Mouse (Mus musculus) gastrocnemius, postnatal 14 days (tissue): ENCODE results near the gene Mslnl. TPM values are rescaled to one million over a fixed set of nuclear protein-coding genes. Genes with fewer than 3 reads are reported as not detected.

Experiments used
- DNase-seq: peaks from one replicate; pipeline ENCODE4 v3.0.0; 2021; ENCODE audit warnings: mixed read lengths
- intact Hi-C: fragments of 180-260 bp; cut with DNase I; formaldehyde crosslinking; loops from one replicate; pipeline ENCODE4 v1.15.1; 2025; ENCODE audit warnings: low total_unique reads
- microRNA-seq, 2 experiments: library from miRNA; unstranded; fragments of <30 nt; microRNA quantifications; one replicate each; pipeline ENCODE4 v1.2.0; 2021
- total RNA-seq, 2 experiments: library from RNA; stranded (reverse); gene quantifications; 2 replicates each; pipeline ENCODE4 v1.2.3; 2021

Mslnl gene
- total RNA-seq, 2 experiments from 2014 or later: not detected

DNA sequence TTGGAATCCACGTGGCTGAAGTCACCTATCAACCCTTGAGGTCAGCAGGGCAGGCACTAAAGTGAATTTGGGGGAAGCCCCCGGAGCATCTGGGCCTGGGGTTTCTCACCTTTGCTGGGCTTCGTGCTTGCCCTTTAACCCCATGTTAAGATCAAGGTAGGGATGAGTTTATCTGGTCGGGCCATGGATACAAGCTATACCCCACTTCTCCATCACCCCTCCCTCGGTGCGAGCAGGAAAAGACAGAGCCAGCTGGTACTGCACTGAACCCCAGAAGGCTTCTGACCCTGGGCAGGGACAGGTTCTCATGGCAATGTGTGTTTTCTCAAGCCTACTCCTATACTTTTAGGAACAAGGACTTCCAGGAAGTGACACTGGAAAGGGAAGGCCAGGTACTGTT, 45.5 kb downstream of the Mslnl start:
- no peak for DNase-seq
- intact Hi-C loops: no loop called here

GRCm38 (mm10) chr17:25783086-25783485, 47.2 kb downstream of the Mslnl start:
- DNase-seq: no peak
- intact Hi-C loops: no loop called here

DNA sequence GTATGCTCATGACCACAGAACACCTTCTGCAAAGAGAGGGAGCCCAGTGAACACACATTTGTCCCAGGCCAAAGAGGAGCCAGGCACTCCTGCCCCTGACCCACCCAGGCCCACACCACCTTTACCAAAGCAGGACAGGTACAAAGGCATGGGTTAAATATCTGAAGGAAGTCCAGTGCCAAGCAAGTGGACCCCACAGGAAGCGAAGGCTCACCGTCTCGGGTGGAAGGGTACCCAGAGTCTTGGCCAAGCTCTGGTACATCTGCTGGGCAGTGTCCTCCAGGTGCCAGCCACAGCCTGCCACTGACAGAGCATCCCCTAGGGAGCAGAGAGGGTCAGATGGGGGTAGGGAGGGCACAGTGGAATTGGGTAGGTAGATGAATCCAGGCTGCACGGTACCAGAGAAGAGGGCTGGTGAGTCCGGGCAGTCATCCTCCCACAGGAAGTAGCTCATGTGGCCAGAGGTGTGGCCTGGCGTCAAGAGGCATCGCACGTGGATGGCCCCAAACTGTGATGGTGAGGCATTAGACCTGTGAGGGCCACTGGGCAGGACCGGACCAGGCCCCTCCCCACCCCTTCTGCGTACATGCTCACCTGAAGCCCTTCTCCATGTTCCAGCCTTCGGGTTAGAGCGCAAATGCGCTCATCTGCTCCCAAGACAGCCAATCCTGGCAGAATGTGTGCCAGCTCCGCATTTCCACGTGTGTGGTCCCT, 48.2 kb downstream of the Mslnl start:
- intact Hi-C loops: no loop called here

GRCm38 (mm10) chr17:25785281-25785745, 49.5 kb downstream of the Mslnl start, which contains the start of gene Haghl:
TSS of gene Haghl (minus strand) at chr17:25785673.
- intact Hi-C loops: no loop called here
- DNase-seq: peak; percentile 95

More for the DNA sequence above, 48.2 kb downstream of the Mslnl start:
- no peak for DNase-seq

GRCm38 (mm10) chr17:25786280-25786679, 50.4 kb downstream of the Mslnl start, which contains the start of gene Ccdc78:
TSS of gene Ccdc78 (plus strand) at chr17:25786580.
- intact Hi-C loops: no loop called here
- no peak for DNase-seq

DNA sequence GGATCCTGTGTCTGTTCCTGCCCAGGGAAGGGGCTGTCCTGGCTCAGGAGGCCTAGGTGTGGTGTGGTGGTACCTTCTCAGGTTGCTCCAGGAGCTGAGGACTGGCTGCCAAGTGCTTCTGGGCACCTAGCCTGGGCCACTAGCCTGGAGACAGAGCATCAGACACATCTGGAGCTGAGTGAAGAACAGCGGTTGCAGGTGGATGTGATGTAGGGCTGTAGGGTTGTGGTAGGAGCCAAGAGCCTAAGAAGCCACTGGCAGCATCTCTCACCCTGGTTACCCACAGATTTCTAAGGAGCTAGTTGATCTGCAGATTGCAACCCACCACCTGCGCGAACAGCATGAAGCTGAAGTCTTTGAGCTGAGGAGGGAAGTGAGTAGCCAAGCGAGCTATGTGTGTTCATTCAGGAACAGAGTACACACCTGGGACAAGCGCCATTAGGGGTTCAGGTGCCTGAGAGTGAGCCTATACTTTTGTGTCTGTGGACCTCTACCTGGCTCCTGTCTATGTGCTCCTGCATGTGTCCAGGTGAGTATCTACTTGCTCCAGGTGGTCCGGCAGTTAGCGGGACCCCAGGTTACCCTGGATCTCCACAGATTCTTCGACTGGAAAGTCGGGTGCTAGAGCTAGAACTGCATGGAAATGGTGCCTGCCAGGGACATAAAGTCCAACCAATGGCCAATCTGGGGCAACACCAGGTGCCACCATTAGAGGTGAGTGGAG, 51.1 kb downstream of the Mslnl start:
- no peak for DNase-seq
- intact Hi-C loops: no loop called here

DNA sequence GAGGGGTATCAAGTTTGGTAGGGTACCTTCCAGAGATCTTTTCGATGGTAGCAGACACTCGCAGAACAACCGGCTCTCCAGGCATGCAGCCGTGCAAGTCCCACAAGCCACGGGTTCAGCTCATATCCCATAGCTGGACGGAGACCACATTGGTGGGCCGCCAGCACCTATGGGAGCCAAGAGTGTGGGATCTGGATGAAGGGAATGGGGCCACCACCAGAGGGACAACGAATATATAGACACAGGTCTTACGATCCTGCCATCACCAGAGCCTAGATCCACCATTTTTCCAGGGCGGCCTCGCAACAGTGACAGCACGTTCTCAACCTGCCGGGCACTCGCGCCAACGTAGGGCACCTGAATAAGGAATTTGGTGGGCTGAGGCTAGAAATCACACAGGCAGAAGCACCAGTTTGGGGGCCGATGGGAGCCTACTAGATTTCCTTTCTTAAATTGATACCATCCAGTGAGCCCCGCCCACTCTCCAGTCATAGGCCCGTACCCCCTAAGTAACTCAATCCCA, 55.5 kb downstream of the Mslnl start:
- DNase-seq: no peak
- intact Hi-C loops: no loop called here

DNA sequence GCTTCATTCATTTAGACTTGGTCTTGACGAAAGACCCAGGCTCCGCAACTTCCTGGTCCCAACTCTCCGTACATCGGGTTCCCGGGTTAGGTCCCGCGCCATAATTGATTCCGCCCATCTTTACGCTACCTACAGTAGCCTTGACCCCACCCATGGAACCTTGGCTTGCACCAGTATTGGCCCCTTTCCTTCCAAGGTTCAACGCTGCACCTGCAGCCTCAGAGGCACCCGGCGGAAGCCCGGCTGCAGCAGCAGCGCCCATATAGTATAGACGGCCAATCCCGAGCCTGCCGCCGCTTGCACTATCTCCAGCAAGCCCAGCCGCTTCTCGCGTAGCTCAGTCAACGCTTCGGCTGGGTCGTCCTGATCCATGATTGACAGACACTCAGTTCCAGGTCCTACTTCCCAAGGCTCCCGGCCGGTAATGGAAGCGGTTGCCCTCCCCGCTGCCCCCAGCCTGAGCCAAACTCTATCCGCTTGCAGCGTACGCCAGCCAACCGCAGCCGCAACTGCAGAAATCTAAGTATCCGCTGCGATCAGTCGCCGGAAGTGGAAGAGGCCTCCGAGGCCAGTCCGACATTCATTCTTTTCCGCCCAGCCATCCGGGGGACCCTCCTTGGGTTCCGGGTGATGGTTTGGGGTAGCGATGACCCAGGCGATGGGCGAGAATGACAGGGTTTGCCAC, 56.1 kb downstream of the Mslnl start:
- peak; percentile 84 for DNase-seq
- intact Hi-C loops: no loop called here

GRCm38 (mm10) chr17:25792615-25793014, 56.8 kb downstream of the Mslnl start, which contains the start of gene Fam173a:
TSS of gene Fam173a (minus strand) at chr17:25792901.
- intact Hi-C loops: no loop called here
- peak; percentile 84 for DNase-seq

GRCm38 (mm10) chr17:25794197-25794596, 58.4 kb downstream of the Mslnl start:
- intact Hi-C loops: no loop called here

DNA sequence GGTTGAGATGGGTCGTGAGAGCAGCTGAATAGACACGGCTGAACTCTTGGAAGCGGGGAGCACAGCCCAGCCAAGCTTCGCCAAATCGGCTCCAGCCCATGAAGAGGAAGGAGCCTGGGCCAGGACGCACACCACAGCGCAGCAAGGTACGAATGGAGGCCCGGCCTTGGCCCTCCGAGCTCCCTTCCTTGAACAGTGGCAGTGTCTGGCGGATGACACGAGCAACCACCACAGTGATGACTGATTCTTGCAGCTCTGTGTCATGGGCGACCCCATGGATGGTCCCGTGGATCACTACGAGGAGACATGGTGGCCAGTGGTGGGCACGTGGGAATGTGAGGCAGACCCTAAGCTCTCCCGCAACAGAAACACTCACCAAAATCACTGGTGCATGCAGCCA, 59.2 kb downstream of the Mslnl start:
- intact Hi-C loops: loop anchor here (5.0 kb wide), 1 partner anchor 63 kb away; no protein-coding TSS in a partner anchor
- no peak for DNase-seq

More at GRCm38 (mm10) chr17:25794197-25794596, 58.4 kb downstream of the Mslnl start:
- no peak for DNase-seq

DNA sequence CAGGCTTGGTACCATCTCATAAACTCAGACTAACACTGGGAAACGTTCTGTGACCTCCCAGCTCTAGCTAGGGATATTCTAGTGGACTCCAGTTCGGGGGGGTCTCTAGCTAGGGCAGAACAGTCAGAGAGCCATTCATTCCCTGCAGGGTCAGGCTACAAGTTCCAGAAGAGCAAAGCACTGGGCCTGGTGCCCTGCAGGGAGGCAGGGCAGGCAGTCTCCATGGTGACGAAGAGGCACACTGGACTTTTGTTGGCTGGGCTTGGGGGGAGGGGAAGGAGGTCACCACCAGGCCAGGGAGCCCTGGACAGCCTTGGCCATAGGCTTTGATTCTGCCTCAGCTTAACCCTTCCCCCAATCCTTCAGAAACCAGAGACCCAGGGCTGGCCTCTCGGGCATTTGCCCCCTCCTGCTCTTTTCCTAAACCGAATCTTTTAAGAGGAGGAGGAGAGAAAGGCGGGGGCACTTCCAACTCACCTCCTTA, 59.8 kb downstream of the Mslnl start, which contains the start of gene AC134908.4:
AC134908.4 (minus strand) TSS at position 51 of the 484 bp plus-strand sequence.
- intact Hi-C loops: loop anchor here (5.0 kb wide), 1 partner anchor 63 kb away; no protein-coding TSS in a partner anchor
- DNase-seq: no peak

GRCm38 (mm10) chr17:25796211-25796771, 60.4 kb downstream of the Mslnl start:
- intact Hi-C loops: loop anchor here (5.0 kb wide), 1 partner anchor 64 kb away; no protein-coding TSS in a partner anchor

GRCm38 (mm10) chr17:25796951-25797369, 61.1 kb downstream of the Mslnl start, which contains the start of gene Metrn:
TSS of gene Metrn (minus strand) at chr17:25797136.
- intact Hi-C loops: loop anchor here (5.0 kb wide), 1 partner anchor 65 kb away; no protein-coding TSS in a partner anchor
- DNase-seq: peak; percentile 92

More at GRCm38 (mm10) chr17:25796211-25796771, 60.4 kb downstream of the Mslnl start:
- peak; percentile 63 for DNase-seq

Small RNA genes within 50 kb of the gene (microRNA-seq; reads per million reads assigned to microRNA genes)
- gene Gm25083 (0 reads per million in 2 experiments), gene Mir6966 (0 to 1.3 reads per million in 2 experiments)

Other genes starting within 250 kb of the Mslnl start
- gene Sstr5, start 238.8 kb upstream of the Mslnl start, total RNA-seq: not detected
- gene Sox8, start 165.4 kb upstream of the Mslnl start, total RNA-seq: 1 to 10 TPM; 7.2 to 8.8 TPM
- gene Lmf1, start 157.0 kb upstream of the Mslnl start, total RNA-seq: 10 to 100 TPM; 13.1 to 13.8 TPM
- gene Gng13, start 18.9 kb upstream of the Mslnl start, total RNA-seq: not detected
- gene Chtf18, start 8.6 kb upstream of the Mslnl start, total RNA-seq: 1 to 10 TPM; 1.3 to 2.5 TPM
- 1 to 10 TPM; 3.4 to 3.8 TPM for gene Rpusd1, start 8.4 kb upstream of the Mslnl start, total RNA-seq
- under 1 TPM in 1 of 2 experiments, not detected in 1; 0.74 TPM for gene Msln, start 18.3 kb downstream of the Mslnl start, total RNA-seq
- 10 to 100 TPM; 27.7 to 28.8 TPM for gene Narfl, start 37.7 kb downstream of the Mslnl start, total RNA-seq
- gene Haghl, start 49.6 kb downstream of the Mslnl start, total RNA-seq: 10 to 100 TPM; 13.9 to 16.1 TPM
- not detected for gene Ccdc78, start 50.5 kb downstream of the Mslnl start, total RNA-seq
- gene Fam173a, start 56.9 kb downstream of the Mslnl start, total RNA-seq: 10 to 100 TPM; 36.1 to 37.9 TPM
- not detected for gene AC134908.4, start 59.6 kb downstream of the Mslnl start, total RNA-seq
- gene Metrn, start 61.1 kb downstream of the Mslnl start, total RNA-seq: 10 to 100 TPM; 46.6 to 60.9 TPM
- 1 to 10 TPM in 1 of 2 experiments, under 1 TPM in 1; 0.95 to 2.2 TPM for gene Fbxl16, start 73.0 kb downstream of the Mslnl start, total RNA-seq
- 1 to 10 TPM; 9.1 to 9.2 TPM for gene Wdr24, start 87.6 kb downstream of the Mslnl start, total RNA-seq
- gene Jmjd8, start 92.8 kb downstream of the Mslnl start, total RNA-seq: 10 to 100 TPM; 20.3 to 23.6 TPM
- gene Stub1, start 97.4 kb downstream of the Mslnl start, total RNA-seq: 10 to 100 TPM; 80.2 to 81.3 TPM
- gene Rhbdl1, start 101.3 kb downstream of the Mslnl start, total RNA-seq: 10 to 100 TPM; 11.7 to 12.0 TPM
- gene Gm20683, start 105.7 kb downstream of the Mslnl start, total RNA-seq: 10 to 100 TPM in 1 of 2 experiments, 1 to 10 TPM in 1; 7.5 to 11.0 TPM
- gene Rhot2, start 108.8 kb downstream of the Mslnl start, total RNA-seq: 10 to 100 TPM; 38.0 to 47.1 TPM
- 1 to 10 TPM; 1.6 to 2.0 TPM for gene Wdr90, start 125.5 kb downstream of the Mslnl start, total RNA-seq
- gene Mcrip2, start 132.7 kb downstream of the Mslnl start, total RNA-seq: 10 to 100 TPM; 52.3 to 73.3 TPM
- 10 to 100 TPM; 26.1 to 27.7 TPM for gene Mettl26, start 139.0 kb downstream of the Mslnl start, total RNA-seq
- under 1 TPM; 0.49 to 0.55 TPM for gene Wfikkn1, start 144.8 kb downstream of the Mslnl start, total RNA-seq
- 10 to 100 TPM; 10.1 to 10.3 TPM for gene Rab40c, start 183.7 kb downstream of the Mslnl start, total RNA-seq
- gene Pigq, start 208.9 kb downstream of the Mslnl start, total RNA-seq: 10 to 100 TPM; 29.8 to 30.2 TPM
- not detected for gene Nhlrc4, start 208.9 kb downstream of the Mslnl start, total RNA-seq
- not detected for gene A930017K11Rik, start 216.5 kb downstream of the Mslnl start, total RNA-seq
- gene Capn15, start 249.8 kb downstream of the Mslnl start, total RNA-seq: 1 to 10 TPM; 4.3 to 5.9 TPM